Mouse (Mus musculus) stomach, embryonic 14.5 days (tissue): ENCODE results near the gene Myo5c. TPM values are rescaled to one million over a fixed set of nuclear protein-coding genes. Genes with fewer than 3 reads are reported as not detected.

ENCODE experiments used
- ATAC-seq: fragments of 200-750 bp; cut with Nextera tagmentation; 2 replicates; pipeline ENCODE4 v1.8.0; 2017; ENCODE audit warnings: low read depth, moderate TSS enrichment; ENCODE audit not compliant: insufficient number of reproducible peaks, insufficient read depth, low FRiP score
- H3K27ac ChIP-seq: fragments of 300-500 bp; sonication (generic); 2 replicates; pipeline ENCODE4 v1.5.1; 2014; ENCODE audit warnings: mild to moderate bottlenecking, low read length, moderate library complexity, mixed read lengths
- H3K27me3 ChIP-seq: fragments of 300-500 bp; sonication (generic); 2 replicates; pipeline ENCODE4 v1.6.1; 2014; ENCODE audit warnings: low read length, control low read depth, mixed read lengths; ENCODE audit not compliant: control insufficient read depth, insufficient read depth
- H3K36me3 ChIP-seq: fragments of 300-500 bp; sonication (generic); 2 replicates; pipeline ENCODE4 v1.6.1; 2014; ENCODE audit warnings: mild to moderate bottlenecking, control low read depth, low read length, moderate library complexity, mixed read lengths; ENCODE audit not compliant: control insufficient read depth, insufficient read depth
- H3K4me1 ChIP-seq: fragments of 300-500 bp; sonication (generic); 2 replicates; pipeline ENCODE4 v1.6.1; 2014; ENCODE audit warnings: low read length, control low read depth, mixed read lengths; ENCODE audit not compliant: control insufficient read depth, insufficient read depth
- H3K4me2 ChIP-seq: fragments of 300-500 bp; sonication (generic); replicated peaks from 2 replicates; pipeline ENCODE4 v1.6.1; 2014; ENCODE audit warnings: low read depth, low read length, control low read depth
- H3K4me3 ChIP-seq: fragments of 300-500 bp; sonication (generic); 2 replicates; pipeline ENCODE4 v1.5.1; 2014; ENCODE audit warnings: low read depth, low read length, control low read depth
- H3K9ac ChIP-seq: fragments of 300-500 bp; sonication (generic); replicated peaks from 2 replicates; pipeline ENCODE4 v1.6.1; 2014; ENCODE audit warnings: low read depth, mild to moderate bottlenecking, control low read depth, low read length, moderate library complexity, mixed read lengths
- H3K9me3 ChIP-seq: fragments of 300-500 bp; sonication (generic); 2 replicates; pipeline ENCODE4 v1.6.1; 2016; ENCODE audit warnings: low read depth, low read length, control low read depth; ENCODE audit not compliant: control insufficient read depth
- WGBS: fragments of 180-500 bp; shearing (Covaris S2); extraction: QIAGEN DNeasy Blood & Tissue Kit; methylation state at CpG from one replicate; pipeline ENCODE4 v1.1.7; 2014; 5-methylcytosine and 5-hydroxymethylcytosine counted together
- polyA plus RNA-seq: library from polyadenylated mRNA; unstranded; fragments of >200 nt; fragmentation: Nextera tagmentation; extraction: Ambion mirVana; gene quantifications from 2 replicates; pipeline ENCODE4 v1.2.1, GENCODE M21; 2014

Gene Myo5c
- polyA plus RNA-seq, 1 experiment from 2014 or later, result 13.8 TPM

- ATAC-seq, result no peak
- Histone ChIP-seq H3K4me2 (no peak overlapping the region), H3K27me3 (no peaks in the 10 kb centered on the region), H3K9me3 (no peaks in the 10 kb centered on the region), H3K4me3 (no peak overlapping the region), H3K4me1 (no peaks in the 10 kb centered on the region), H3K9ac (no peak overlapping the region), H3K36me3 (no peaks in the 10 kb centered on the region), H3K27ac (no peak overlapping the region)
- 33% methylated on average over 16 of the region's 16 CpGs for WGBS
Measured at GRCm38 (mm10) chr9:75303701-75304261, 72.0 kb downstream of the Myo5c start.

GRCm38 (mm10) chr9:75304286-75304685, 72.5 kb downstream of the Myo5c start:
- Histone ChIP-seq H3K27me3 (no peaks in the 10 kb centered on the region), H3K27ac (no peak overlapping the region)
- WGBS, result 36% methylated on average over 7 of the region's 7 CpGs

GRCm38 (mm10) chr9:75306126-75306898, 74.5 kb downstream of the Myo5c start, which contains the start of gene Gnb5:
Gnb5 (plus strand) TSS chr9:75306288.
- no peaks in the 10 kb centered on the region for H3K4me1 ChIP-seq
- no peak within 1 kb of the TSS for H3K4me2 ChIP-seq
- no peak for ATAC-seq
- no peak within 1 kb of the TSS for H3K9ac ChIP-seq
- no peaks in the 10 kb centered on the region for H3K9me3 ChIP-seq
- no peaks in the 10 kb centered on the region for H3K27me3 ChIP-seq
- WGBS, result 81% methylated on average over 11 of the region's 11 CpGs
- H3K36me3 ChIP-seq, result no peaks in the 10 kb centered on the region
- no peak within 1 kb of the TSS for H3K27ac ChIP-seq
- no peak within 1 kb of the TSS for H3K4me3 ChIP-seq

More at GRCm38 (mm10) chr9:75304286-75304685, 72.5 kb downstream of the Myo5c start:
- Histone ChIP-seq H3K36me3 (no peaks in the 10 kb centered on the region), H3K4me3 (no peak overlapping the region), H3K4me2 (no peak overlapping the region), H3K4me1 (no peaks in the 10 kb centered on the region), H3K9me3 (no peaks in the 10 kb centered on the region), H3K9ac (no peak overlapping the region)
- ATAC-seq, result no peak

GRCm38 (mm10) chr9:75307015-75307414, 75.2 kb downstream of the Myo5c start:
- no peak for ATAC-seq
- Histone ChIP-seq H3K4me3 (no peak overlapping the region), H3K27ac (no peak overlapping the region), H3K4me2 (no peak overlapping the region), H3K9me3 (no peaks in the 10 kb centered on the region), H3K9ac (no peak overlapping the region), H3K36me3 (no peaks in the 10 kb centered on the region), H3K4me1 (no peaks in the 10 kb centered on the region), H3K27me3 (no peaks in the 10 kb centered on the region)
- 84% methylated on average over 5 of the region's 5 CpGs for WGBS

- no peak for ATAC-seq
Measured at GRCm38 (mm10) chr9:75308621-75309020, 76.8 kb downstream of the Myo5c start.

GRCm38 (mm10) chr9:75312008-75312407, 80.2 kb downstream of the Myo5c start:
- 19% methylated on average over 4 of the region's 4 CpGs for WGBS

More at GRCm38 (mm10) chr9:75308621-75309020, 76.8 kb downstream of the Myo5c start:
- no peaks in the 10 kb centered on the region for H3K9me3 ChIP-seq
- no peak overlapping the region for H3K9ac ChIP-seq
- no peaks in the 10 kb centered on the region for H3K27me3 ChIP-seq
- no peak overlapping the region for H3K4me3 ChIP-seq
- no peak overlapping the region for H3K27ac ChIP-seq
- H3K4me1 ChIP-seq, result no peaks in the 10 kb centered on the region
- no peaks in the 10 kb centered on the region for H3K36me3 ChIP-seq
- H3K4me2 ChIP-seq, result no peak overlapping the region
- 59% methylated on average over 5 of the region's 5 CpGs for WGBS

GRCm38 (mm10) chr9:75313138-75313831, 81.5 kb downstream of the Myo5c start:
- WGBS, result 25% methylated on average over 11 of the region's 11 CpGs
- no peak for ATAC-seq
- H3K27ac ChIP-seq, result peak overlapping the region; percentile 41; the same call in 1 of the 2 replicates

More at GRCm38 (mm10) chr9:75312008-75312407, 80.2 kb downstream of the Myo5c start:
- H3K4me3 ChIP-seq, result no peak overlapping the region
- H3K9ac ChIP-seq, result no peak overlapping the region
- no peak overlapping the region for H3K4me2 ChIP-seq
- no peak overlapping the region for H3K27ac ChIP-seq
- no peaks in the 10 kb centered on the region for H3K27me3 ChIP-seq
- H3K4me1 ChIP-seq, result peaks cover 6% of the 10 kb centered on the region; the same call in 1 of the 2 replicates
- H3K9me3 ChIP-seq, result no peaks in the 10 kb centered on the region
- H3K36me3 ChIP-seq, result no peaks in the 10 kb centered on the region
- ATAC-seq, result no peak

GRCm38 (mm10) chr9:75313832-75314516, 82.2 kb downstream of the Myo5c start:
- no peaks in the 10 kb centered on the region for H3K9me3 ChIP-seq
- H3K4me1 ChIP-seq, result peaks cover 9% of the 10 kb centered on the region
- peak overlapping the region; percentile 67 for H3K4me2 ChIP-seq
- H3K9ac ChIP-seq, result peak overlapping the region; percentile 57
- WGBS, result under 1% methylated on average over 50 of the region's 52 CpGs
- ATAC-seq, result peak; percentile 85
- peak overlapping the region; percentile 52 for H3K27ac ChIP-seq
- H3K27me3 ChIP-seq, result no peaks in the 10 kb centered on the region
- H3K36me3 ChIP-seq, result no peaks in the 10 kb centered on the region
- peak overlapping the region; percentile 61 for H3K4me3 ChIP-seq

More at GRCm38 (mm10) chr9:75313138-75313831, 81.5 kb downstream of the Myo5c start:
- Histone ChIP-seq H3K4me1 (peaks cover 6% of the 10 kb centered on the region), H3K9ac (no peak overlapping the region), H3K4me3 (peak overlapping the region; percentile 61), H3K27me3 (no peaks in the 10 kb centered on the region), H3K9me3 (no peaks in the 10 kb centered on the region), H3K36me3 (no peaks in the 10 kb centered on the region), H3K4me2 (peak overlapping the region; percentile 67)
